Mouse (Mus musculus) C2C12 (cell line): ENCODE measurements at regions not wholly inside any gene's neighbourhood (a gene's known extent, or its start where the extent isn't known, plus 50 kb on each side); places are given as distances from the start of the nearest gene placed in this dataset.

Source experiments
- CEBPB ChIP-seq: IDR thresholded peaks from one replicate; pipeline ENCODE4 v1.6.1; 2011; ENCODE audit warnings: low read depth, mild to moderate bottlenecking, control low read depth, moderate library complexity
- CTCF ChIP-seq: IDR thresholded peaks from one replicate; pipeline ENCODE4 v1.5.1; 2011; ENCODE audit not compliant: control insufficient read depth, insufficient read depth, insufficient read length
- FOSL1 ChIP-seq: IDR thresholded peaks from one replicate; pipeline ENCODE4 v1.8.0; 2011; ENCODE audit warnings: mild to moderate bottlenecking, low read length; ENCODE audit not compliant: poor library complexity, insufficient read depth, severe bottlenecking
- MAX ChIP-seq: IDR thresholded peaks from one replicate; pipeline ENCODE4 v1.6.1; 2011; ENCODE audit warnings: mild to moderate bottlenecking, control low read depth
- MYOD1 ChIP-seq: IDR thresholded peaks from one replicate; pipeline ENCODE4 v1.6.1; 2011; ENCODE audit warnings: low read depth; ENCODE audit not compliant: control insufficient read depth, insufficient read length
- MYOG ChIP-seq: IDR thresholded peaks from one replicate; pipeline ENCODE4 v1.6.1; 2011; ENCODE audit not compliant: control insufficient read depth, insufficient read length; ENCODE audit errors: extremely low read depth
- USF1 ChIP-seq: IDR thresholded peaks from one replicate; pipeline ENCODE4 v1.6.1; 2011; ENCODE audit warnings: low read depth, mild to moderate bottlenecking, control low read depth, moderate library complexity

DNA sequence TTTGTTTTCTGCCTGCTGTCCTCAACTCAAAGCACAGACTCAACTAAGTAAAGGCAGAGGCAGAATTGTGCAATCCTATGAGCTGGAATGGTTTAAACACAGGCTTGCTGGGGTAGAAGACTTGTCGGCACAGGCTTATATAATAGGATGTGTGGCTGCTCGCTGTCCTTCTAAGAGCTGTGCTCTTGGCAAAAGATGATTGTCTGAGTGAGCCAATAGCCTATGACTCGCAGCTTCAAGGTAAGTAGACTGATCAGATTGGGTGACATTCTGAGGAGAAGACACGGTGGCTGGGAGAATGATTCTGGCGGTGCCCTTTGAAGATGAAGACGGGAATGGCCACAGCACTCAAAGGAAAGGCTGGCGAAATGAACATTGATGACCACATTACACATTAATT is 268.1 kb downstream of the Adgb start:
- TF ChIP-seq CTCF (no peak), MYOD1 (no peak), MYOG (no peak), MAX (no peak), USF1 (no peak), FOSL1 (no peak), CEBPB (no peak)
